Mouse (Mus musculus) liver, embryonic 14.5 days (tissue): Measurements from ENCODE around the gene Trim7.

ENCODE experiments used
- CTCF ChIP-seq: IDR thresholded peaks from 2 replicates; pipeline ENCODE4 v1.5.1; 2016; ENCODE audit warnings: antibody characterized with exemption, low read depth, control low read depth
- EP300 ChIP-seq: IDR thresholded peaks from 2 replicates; pipeline ENCODE4 v1.6.1; 2016; ENCODE audit warnings: antibody characterized with exemption, low read depth

DNA sequence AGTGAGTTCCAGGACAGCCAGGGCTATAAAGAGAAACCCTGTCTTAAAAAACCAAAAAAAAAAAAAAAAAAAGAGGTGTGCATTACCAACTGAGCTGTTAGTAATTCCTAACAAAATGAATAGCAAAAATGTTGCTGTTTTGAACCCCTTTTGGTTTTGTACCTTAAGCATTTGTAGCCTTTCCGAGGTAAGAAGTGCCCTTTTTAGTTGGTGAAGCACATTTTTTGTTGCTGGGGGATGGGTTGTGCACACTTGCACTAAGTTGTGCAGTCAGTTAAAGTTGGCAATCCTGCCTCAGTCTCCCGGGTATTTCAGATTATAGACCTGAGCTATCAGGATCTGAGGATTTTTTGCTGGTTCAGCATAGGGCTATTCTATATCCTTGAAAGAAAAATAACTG, 21.0 kb upstream of the Trim7 start:
- TF ChIP-seq CTCF (no peak), EP300 (no peak)
